Mouse (Mus musculus) heart, embryonic 13.5 days (tissue): ENCODE data around the gene Ulk1. TPM values are rescaled to one million over a fixed set of nuclear protein-coding genes. Genes with fewer than 3 reads are reported as not detected.

Experiments used
- ATAC-seq: fragments of 200-750 bp; cut with Nextera tagmentation; 2 replicates; pipeline ENCODE4 v1.8.0; 2017; ENCODE audit warnings: moderate TSS enrichment; ENCODE audit not compliant: insufficient number of reproducible peaks, low FRiP score, low TSS enrichment; ENCODE audit errors: extremely low read depth
- H3K27ac ChIP-seq: fragments of 300-500 bp; sonication (generic); replicated peaks from 2 replicates; pipeline ENCODE4 v1.5.1; 2015; ENCODE audit warnings: moderate library complexity, mild to moderate bottlenecking, inconsistent platforms
- H3K27me3 ChIP-seq: fragments of 300-500 bp; sonication (generic); replicated peaks from 2 replicates; pipeline ENCODE4 v1.6.1; 2015; ENCODE audit warnings: mild to moderate bottlenecking, inconsistent platforms
- H3K36me3 ChIP-seq: fragments of 300-500 bp; sonication (generic); 2 replicates; pipeline ENCODE4 v1.6.1; 2015; ENCODE audit warnings: mild to moderate bottlenecking, inconsistent platforms
- H3K4me1 ChIP-seq: fragments of 300-500 bp; sonication (generic); 2 replicates; pipeline ENCODE4 v1.6.1; 2015; ENCODE audit warnings: inconsistent platforms
- H3K4me2 ChIP-seq: fragments of 300-500 bp; sonication (generic); 2 replicates; pipeline ENCODE4 v1.6.1; 2015; ENCODE audit warnings: inconsistent platforms, mild to moderate bottlenecking, moderate library complexity
- H3K4me3 ChIP-seq: fragments of 300-500 bp; sonication (generic); 2 replicates; pipeline ENCODE4 v1.5.1; 2015; ENCODE audit warnings: moderate library complexity, mild to moderate bottlenecking, inconsistent platforms
- H3K9ac ChIP-seq: fragments of 300-500 bp; sonication (generic); 2 replicates; pipeline ENCODE4 v1.6.1; 2015; ENCODE audit warnings: inconsistent platforms, mild to moderate bottlenecking, moderate library complexity
- H3K9me3 ChIP-seq: fragments of 300-500 bp; sonication (generic); 2 replicates; pipeline ENCODE4 v1.6.1; 2016; ENCODE audit warnings: inconsistent platforms
- WGBS: fragments of 180-500 bp; shearing (Covaris S2); methylation state at CpG from one replicate; pipeline ENCODE4 v1.1.7; 2015; ENCODE audit warnings: mixed read lengths; 5-methylcytosine and 5-hydroxymethylcytosine counted together
- polyA plus RNA-seq: library from polyadenylated mRNA; unstranded; fragments of >200 nt; fragmentation: Nextera tagmentation; extraction: Ambion mirVana; gene quantifications from 2 replicates; pipeline ENCODE4 v1.2.1, GENCODE M21; 2015

Gene Ulk1
- polyA plus RNA-seq, 1 experiment from 2014 or later = 11.8 TPM

GRCm38 (mm10) chr5:110739496-110740275, 70.2 kb downstream of the Ulk1 start:
- no peak overlapping the region for H3K4me2 ChIP-seq
- H3K36me3 ChIP-seq = peaks cover 69% of the 10 kb centered on the region
- H3K9ac ChIP-seq = no peak overlapping the region
- H3K4me1 ChIP-seq = no peaks in the 10 kb centered on the region
- no peaks in the 10 kb centered on the region for H3K9me3 ChIP-seq
- H3K4me3 ChIP-seq = no peak overlapping the region
- ATAC-seq = no peak
- no peak overlapping the region for H3K27ac ChIP-seq
- H3K27me3 ChIP-seq = no peaks in the 10 kb centered on the region
- 90% methylated on average over 7 of the region's 7 CpGs for WGBS

DNA sequence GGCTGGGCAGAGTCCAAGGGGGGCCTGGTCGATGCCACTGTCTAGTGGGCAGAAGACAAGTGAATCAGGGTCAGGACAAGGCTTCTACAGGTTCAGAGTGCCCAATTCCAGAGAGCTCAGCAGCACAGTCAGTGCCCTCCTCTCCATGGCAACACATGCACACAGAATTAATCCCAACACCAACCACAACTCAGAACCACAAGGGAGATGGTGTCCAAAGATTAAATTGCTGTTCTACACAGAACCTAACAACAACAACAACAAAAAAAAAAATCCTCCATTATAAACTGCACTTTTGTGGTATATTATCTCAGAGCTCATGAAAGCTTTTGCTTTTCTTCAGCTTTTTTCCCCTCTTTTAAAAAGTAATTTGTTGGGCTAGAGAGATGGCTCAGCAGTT, 74.3 kb downstream of the Ulk1 start:
- H3K36me3 ChIP-seq = peaks cover 95% of the 10 kb centered on the region
- no peaks in the 10 kb centered on the region for H3K27me3 ChIP-seq
- H3K4me3 ChIP-seq = no peak overlapping the region
- WGBS = 88% methylated on average over 1 of the region's 1 CpGs
- H3K4me2 ChIP-seq = no peak overlapping the region
- no peak overlapping the region for H3K9ac ChIP-seq
- no peaks in the 10 kb centered on the region for H3K4me1 ChIP-seq
- H3K27ac ChIP-seq = no peak overlapping the region
- no peak for ATAC-seq
- H3K9me3 ChIP-seq = no peaks in the 10 kb centered on the region

Other genes starting within 250 kb of the Ulk1 start
- 32.3 and 33.7 TPM in 2 replicates for gene Noc4l, start 156.7 kb downstream of the Ulk1 start, polyA plus RNA-seq
- 11.3 and 13.9 TPM in 2 replicates for gene Ddx51, start 156.6 kb downstream of the Ulk1 start, polyA plus RNA-seq
- gene Ep400, start 39.4 kb downstream of the Ulk1 start, polyA plus RNA-seq = 26.5 and 27.0 TPM in 2 replicates
- 32.6 and 39.3 TPM in 2 replicates for gene Pus1, start 29.4 kb downstream of the Ulk1 start, polyA plus RNA-seq
- 28.3 and 29.7 TPM in 2 replicates for gene Hscb, start 29.7 kb upstream of the Ulk1 start, polyA plus RNA-seq
- gene Chek2, start 29.9 kb upstream of the Ulk1 start, polyA plus RNA-seq = 18.2 and 19.8 TPM in 2 replicates
- gene Ttc28, start 69.7 kb upstream of the Ulk1 start, polyA plus RNA-seq = 5.7 and 7.6 TPM in 2 replicates